Mouse (Mus musculus) liver, postnatal 0 days (tissue): Measurements from ENCODE around the gene Gm10053. TPM values are rescaled to one million over a fixed set of nuclear protein-coding genes. Genes with fewer than 3 reads are reported as not detected.
"Not testable (repeated sequence)": the region's sequence is repeated elsewhere in the genome, so short reads cannot be mapped to it uniquely, and the experiment has no call there.

Source experiments
- ATAC-seq: fragments of 200-750 bp; cut with Nextera tagmentation; 2 replicates; pipeline ENCODE4 v1.8.0; 2017; ENCODE audit warnings: mild to moderate bottlenecking, moderate library complexity
- DNase-seq: peaks from one replicate; pipeline ENCODE4 v3.0.0-alpha.2; 2016
- H3K27ac ChIP-seq: fragments of 300-500 bp; sonication (generic); 2 replicates; pipeline ENCODE4 v1.5.1; 2014; ENCODE audit warnings: antibody characterized with exemption, moderate library complexity, mild to moderate bottlenecking, low read depth
- H3K27me3 ChIP-seq: fragments of 300-500 bp; sonication (generic); 2 replicates; pipeline ENCODE4 v1.6.1; 2014; ENCODE audit warnings: low read length, control low read depth, mixed read lengths; ENCODE audit not compliant: insufficient read depth
- H3K36me3 ChIP-seq: fragments of 300-500 bp; sonication (generic); replicated peaks from 2 replicates; pipeline ENCODE4 v1.6.1; 2014; ENCODE audit warnings: mild to moderate bottlenecking, control low read depth, low read length, moderate library complexity, mixed read lengths; ENCODE audit not compliant: insufficient read depth
- H3K4me1 ChIP-seq: fragments of 300-500 bp; sonication (generic); 2 replicates; pipeline ENCODE4 v1.6.1; 2014; ENCODE audit warnings: antibody characterized with exemption, mild to moderate bottlenecking, control low read depth; ENCODE audit not compliant: insufficient read depth
- H3K4me2 ChIP-seq: fragments of 300-500 bp; sonication (generic); 2 replicates; pipeline ENCODE4 v1.6.1; 2014; ENCODE audit warnings: low read depth, mild to moderate bottlenecking, low read length, moderate library complexity, mixed read lengths
- H3K4me3 ChIP-seq: fragments of 300-500 bp; sonication (generic); 2 replicates; pipeline ENCODE4 v1.5.1; 2014; ENCODE audit warnings: low read depth, low read length
- H3K9ac ChIP-seq: fragments of 300-500 bp; sonication (generic); replicated peaks from 2 replicates; pipeline ENCODE4 v1.6.1; 2014; ENCODE audit warnings: mild to moderate bottlenecking, moderate library complexity
- H3K9me3 ChIP-seq: fragments of 300-500 bp; sonication (generic); 2 replicates; pipeline ENCODE4 v1.6.1; 2016; ENCODE audit warnings: mild to moderate bottlenecking, control low read depth, low read length, mixed read lengths
- CTCF ChIP-seq: sonication (generic); IDR thresholded peaks from 2 replicates; pipeline ENCODE4 v1.5.1; 2016; ENCODE audit warnings: antibody characterized with exemption, low read depth
- EP300 ChIP-seq: IDR thresholded peaks from 2 replicates; pipeline ENCODE4 v1.6.1; 2016; ENCODE audit warnings: antibody characterized with exemption, low read depth, mild to moderate bottlenecking
- WGBS: fragments of 180-500 bp; shearing (Covaris S2); extraction: QIAGEN DNeasy Blood & Tissue Kit; methylation state at CpG from one replicate; pipeline ENCODE4 v1.1.7; 2014; ENCODE audit not compliant: insufficient replicate concordance; 5-methylcytosine and 5-hydroxymethylcytosine counted together
- polyA plus RNA-seq: library from polyadenylated mRNA; unstranded; fragments of >200 nt; fragmentation: Nextera tagmentation; extraction: Ambion mirVana; gene quantifications from 2 replicates; pipeline ENCODE4 v1.2.1, GENCODE M21; 2015

Gene Gm10053
- 291 and 307 TPM in 2 replicates for polyA plus RNA-seq

DNA sequence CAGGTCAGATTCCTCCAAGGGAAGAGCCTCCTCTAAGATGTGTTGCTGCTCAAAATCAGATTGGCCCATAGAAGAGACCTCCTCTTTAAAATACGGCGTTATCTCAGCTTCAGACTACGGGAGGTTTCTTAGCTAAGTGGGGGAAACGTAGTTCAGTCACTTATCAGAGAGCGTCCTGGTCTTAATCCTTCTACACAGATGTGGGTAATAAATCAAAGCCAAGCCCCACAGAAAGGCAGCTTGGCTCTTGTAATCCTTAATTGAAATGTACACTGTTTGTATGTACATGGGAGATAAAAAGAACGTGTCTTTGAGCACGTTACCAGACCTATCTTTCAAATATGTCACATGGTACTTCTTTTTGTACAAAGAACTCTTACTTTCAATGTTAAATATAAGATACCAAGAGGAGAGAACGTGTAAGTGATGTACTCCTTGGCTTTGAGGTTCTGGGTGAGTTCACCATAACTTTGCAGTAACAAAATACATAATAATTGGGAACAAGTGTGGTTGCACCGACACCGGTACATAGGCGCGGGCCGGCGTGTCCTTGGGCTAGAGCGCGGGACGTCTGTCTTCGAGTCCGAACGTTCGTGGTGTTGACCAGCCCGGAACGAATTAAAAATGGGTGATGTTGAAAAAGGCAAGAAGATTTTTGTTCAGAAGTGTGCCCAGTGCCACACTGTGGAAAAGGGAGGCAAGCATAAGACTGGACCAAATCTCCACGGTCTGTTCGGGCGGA lies at the start of gene Gm10053:
Gene Gm10053, plus strand, starts transcription at position 558 of the 742 bp plus-strand sequence.
- not testable (repeated sequence) for ATAC-seq, H3K4me3 ChIP-seq, DNase-seq, H3K9ac ChIP-seq, H3K27me3 ChIP-seq, H3K4me1 ChIP-seq, H3K9me3 ChIP-seq, H3K36me3 ChIP-seq, H3K27ac ChIP-seq, H3K4me2 ChIP-seq
- TF ChIP-seq EP300: 0 out of 2 replicates have a peak, but pooled peaks have one; percentile 22
- 72% methylated on average over 21 of the region's 26 CpGs for WGBS

DNA sequence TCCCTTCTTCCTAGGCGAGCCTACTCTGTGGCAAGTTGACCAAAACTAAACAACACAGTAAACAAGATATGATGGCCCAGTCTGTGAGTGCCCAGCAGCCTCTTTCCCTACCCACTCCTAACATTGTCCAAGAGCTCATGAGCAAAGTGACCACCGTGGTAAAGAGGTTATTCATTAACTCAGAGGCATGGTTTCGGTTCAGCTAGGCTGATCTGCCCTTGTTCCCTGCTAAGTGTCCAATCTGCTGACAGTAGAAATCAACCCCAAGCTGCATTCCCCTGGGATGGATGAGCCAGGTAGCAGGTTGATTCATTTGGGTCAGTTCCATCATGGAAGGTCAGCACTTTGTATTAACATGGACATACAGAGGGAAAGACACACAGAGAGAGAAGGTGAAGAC lies 33.4 kb upstream of the Gm10053 start:
- H3K9me3 ChIP-seq: no peaks in the 10 kb centered on the region
- 51% methylated on average over 3 of the region's 3 CpGs for WGBS

DNA sequence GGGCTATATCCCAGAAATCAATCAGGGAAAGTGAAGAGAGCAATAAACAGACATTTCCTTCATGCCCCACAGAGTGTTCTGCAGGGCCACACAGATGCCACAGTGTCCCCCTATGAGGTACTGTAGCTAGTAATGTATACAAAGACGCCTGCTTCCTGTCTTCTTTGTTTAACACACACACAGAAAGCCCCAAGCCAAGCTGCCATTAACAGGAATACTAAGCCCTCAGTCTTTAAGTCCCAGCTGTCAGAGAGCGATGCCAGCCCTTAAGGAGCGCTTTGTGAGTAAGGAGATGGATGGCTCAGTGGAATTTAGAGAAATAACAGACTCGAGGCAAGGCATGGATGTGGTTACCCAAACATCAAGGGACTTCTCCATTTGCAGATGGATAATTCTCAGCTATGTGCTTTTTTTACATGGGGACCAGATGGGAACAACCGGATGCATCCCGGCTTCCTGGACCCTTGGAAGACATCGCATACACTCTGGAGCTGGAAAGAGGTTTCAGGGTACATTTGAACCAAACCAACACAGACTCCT lies 30.4 kb upstream of the Gm10053 start:
- ATAC-seq (no peak), DNase-seq (no peak)
- TF ChIP-seq CTCF (no peak), EP300 (no peak)
- no peaks in the 10 kb centered on the region for H3K9me3 ChIP-seq
- H3K4me3 ChIP-seq: no peak overlapping the region
- no peak overlapping the region for H3K27ac ChIP-seq
- H3K27me3 ChIP-seq: no peaks in the 10 kb centered on the region
- H3K9ac ChIP-seq: no peak overlapping the region
- 38% methylated on average over 7 of the region's 7 CpGs for WGBS
- no peak overlapping the region for H3K4me2 ChIP-seq
- H3K36me3 ChIP-seq: no peaks in the 10 kb centered on the region
- no peaks in the 10 kb centered on the region for H3K4me1 ChIP-seq

More for the DNA sequence above, 33.4 kb upstream of the Gm10053 start:
- no peak overlapping the region for H3K9ac ChIP-seq
- ATAC-seq (no peak), DNase-seq (no peak)
- no peak overlapping the region for H3K4me2 ChIP-seq
- no peak for TF ChIP-seq CTCF
- no peak for TF ChIP-seq EP300
- no peaks in the 10 kb centered on the region for H3K27me3 ChIP-seq
- no peaks in the 10 kb centered on the region for H3K36me3 ChIP-seq
- H3K4me1 ChIP-seq: no peaks in the 10 kb centered on the region
- H3K27ac ChIP-seq: no peak overlapping the region
- no peak overlapping the region for H3K4me3 ChIP-seq

DNA sequence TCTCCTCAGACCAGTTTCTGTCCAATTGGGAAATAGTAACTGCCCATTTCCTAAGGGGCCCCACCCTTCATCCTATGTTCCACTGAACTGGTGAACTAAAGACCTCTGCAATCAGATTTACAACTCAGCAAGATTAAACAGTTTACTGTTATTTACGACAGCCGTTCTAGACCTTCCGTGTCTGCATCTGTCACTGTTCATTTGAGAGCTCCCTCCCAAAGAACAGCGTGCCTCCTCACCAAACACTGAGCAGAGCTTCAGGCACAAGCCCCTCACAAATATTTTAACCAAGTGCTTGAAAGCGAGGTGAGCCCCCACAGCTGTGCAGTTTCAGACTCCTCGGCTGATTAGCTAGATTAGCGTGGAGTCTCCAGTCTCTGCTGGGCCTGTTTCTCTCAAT lies 27.1 kb upstream of the Gm10053 start:
- Histone ChIP-seq H3K36me3 (no peaks in the 10 kb centered on the region), H3K9ac (no peak overlapping the region), H3K4me3 (no peak overlapping the region), H3K27me3 (no peaks in the 10 kb centered on the region), H3K9me3 (no peaks in the 10 kb centered on the region), H3K4me2 (no peak overlapping the region), H3K4me1 (no peaks in the 10 kb centered on the region), H3K27ac (no peak overlapping the region)
- ATAC-seq (no peak), DNase-seq (no peak)
- WGBS: 65% methylated on average over 7 of the region's 7 CpGs
- TF ChIP-seq EP300 (no peak), CTCF (no peak)

DNA sequence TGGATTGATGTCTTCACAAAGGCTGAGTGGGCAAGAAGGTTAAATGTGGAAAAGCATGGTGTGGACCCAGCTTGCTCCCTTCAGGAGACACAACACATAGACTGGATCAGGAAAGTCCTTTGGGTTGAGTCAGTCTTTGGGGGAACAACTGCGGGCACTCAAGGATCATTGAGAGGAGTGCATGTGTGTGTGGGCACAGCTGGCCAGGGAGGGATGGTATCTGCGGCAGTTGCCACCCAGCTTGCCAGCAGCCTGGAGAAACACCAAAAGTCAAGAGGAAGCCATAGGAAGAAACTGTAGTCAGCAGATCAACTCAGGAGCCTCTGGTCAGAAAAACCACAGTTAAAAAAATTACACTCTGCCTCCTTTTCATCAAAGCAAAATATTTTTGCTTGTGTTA lies 26.6 kb upstream of the Gm10053 start:
- ATAC-seq (no peak), DNase-seq (no peak)
- Histone ChIP-seq H3K9ac (no peak overlapping the region), H3K4me1 (no peaks in the 10 kb centered on the region), H3K4me2 (no peak overlapping the region), H3K4me3 (no peak overlapping the region), H3K27ac (no peak overlapping the region), H3K36me3 (no peaks in the 10 kb centered on the region), H3K27me3 (no peaks in the 10 kb centered on the region), H3K9me3 (no peaks in the 10 kb centered on the region)
- TF ChIP-seq CTCF: no peak
- no peak for TF ChIP-seq EP300
- 73% methylated on average over 2 of the region's 2 CpGs for WGBS

DNA sequence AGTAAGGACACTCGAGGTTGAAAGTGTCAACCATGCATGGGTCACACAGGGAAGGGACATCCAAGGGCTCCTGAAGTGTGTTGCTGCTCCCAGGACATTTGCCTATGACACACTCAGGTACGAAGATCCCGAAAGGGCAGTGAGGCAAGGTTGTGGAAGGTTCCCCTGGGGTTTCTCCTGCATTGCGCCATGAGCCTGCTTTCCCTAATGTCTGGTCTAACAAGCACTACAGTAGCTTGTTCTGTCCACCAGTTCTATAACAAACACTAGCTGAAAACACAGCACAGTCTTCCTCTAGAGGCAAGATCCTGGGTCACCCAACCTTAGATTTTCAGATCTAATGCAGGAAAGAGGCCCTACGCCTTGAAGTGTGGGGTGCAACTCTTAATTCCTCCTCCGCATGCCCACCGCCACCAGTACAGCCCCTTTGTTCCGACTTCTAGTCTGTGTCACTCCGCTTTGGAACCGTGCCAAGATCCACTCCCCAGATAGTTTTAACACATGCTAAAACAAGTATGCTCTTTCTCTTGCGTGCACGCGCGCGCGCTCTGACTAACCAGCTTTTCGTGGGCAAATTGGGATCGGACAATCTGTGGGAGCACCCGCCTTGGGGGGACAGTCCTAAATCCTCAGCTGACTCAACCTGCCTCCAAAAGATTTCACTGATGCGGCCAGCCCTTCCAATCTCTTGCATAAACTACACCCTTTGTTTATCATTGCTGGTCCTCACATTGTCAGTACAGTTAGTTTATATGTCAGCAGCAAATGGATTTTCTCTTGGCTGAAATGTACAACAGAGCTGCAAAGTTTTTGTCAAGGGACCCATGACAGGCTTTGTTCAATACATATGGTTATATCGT lies 23.8 kb upstream of the Gm10053 start:
- DNase-seq (no peak), ATAC-seq (no peak)
- TF ChIP-seq CTCF (no peak), EP300 (no peak)

More for the DNA sequence above, 23.8 kb upstream of the Gm10053 start:
- Histone ChIP-seq H3K36me3 (no peaks in the 10 kb centered on the region), H3K9ac (no peak overlapping the region), H3K4me2 (no peak overlapping the region), H3K4me3 (no peak overlapping the region), H3K27ac (no peak overlapping the region), H3K27me3 (no peaks in the 10 kb centered on the region), H3K9me3 (no peaks in the 10 kb centered on the region), H3K4me1 (no peaks in the 10 kb centered on the region)
- WGBS: 83% methylated on average over 21 of the region's 21 CpGs
